Mouse (Mus musculus): ENCODE measurements around the gene Clta. TPM values are rescaled to one million over a fixed set of nuclear protein-coding genes. Genes with fewer than 3 reads are reported as not detected.
A peak's percentile ranks its signal among the peaks of the same experiment; 100 is the strongest.

Clta gene
- polyA plus RNA-seq, 1 experiment: 273 TPM

DNA sequence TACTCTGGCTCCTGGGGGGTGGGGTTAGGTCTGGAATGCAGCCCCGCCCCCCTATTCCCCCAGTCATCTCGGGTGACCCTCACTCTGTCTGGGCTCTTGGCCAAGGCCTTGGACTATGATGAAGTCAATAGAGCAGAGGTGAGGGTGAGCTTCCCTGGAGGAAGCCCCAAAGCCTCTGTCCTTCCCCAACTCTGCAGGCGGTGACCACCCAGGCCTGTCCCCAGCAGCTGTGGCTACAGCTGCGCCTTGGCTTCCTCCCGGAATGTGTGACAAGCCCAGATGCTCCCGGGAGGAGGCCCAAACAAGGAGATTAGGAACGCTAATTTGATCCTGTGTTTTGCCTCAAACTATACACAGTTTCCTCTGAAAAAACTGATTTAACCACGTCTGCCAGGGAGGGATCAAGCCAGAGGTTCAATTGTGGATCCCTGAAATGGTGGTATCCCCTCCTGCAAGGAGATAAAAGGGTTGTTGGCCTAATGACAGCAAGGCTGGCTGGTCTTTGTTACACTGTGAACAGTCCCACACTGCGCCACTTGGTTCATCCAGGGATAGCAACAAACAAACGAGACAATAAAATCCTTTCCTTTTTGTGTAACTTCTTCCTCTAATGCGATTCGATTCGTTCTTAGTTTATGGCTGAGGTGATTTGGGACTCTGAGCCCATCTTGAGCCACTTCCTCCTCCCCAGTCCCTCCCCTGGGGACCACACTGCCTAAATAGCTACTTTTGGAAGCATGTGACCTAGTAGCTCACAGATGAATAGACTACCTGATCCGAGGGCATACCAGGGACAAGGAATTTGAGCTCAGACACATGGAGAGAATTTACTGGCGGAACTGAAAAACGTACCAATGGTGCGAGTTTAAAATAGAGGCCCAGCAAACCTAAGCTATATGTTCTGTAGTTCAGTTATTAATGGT, 25.5 kb upstream of the Clta start:
- Histone ChIP-seq H3K79me2 (ENCODE audit: control insufficient read depth, insufficient read depth) (peaks cover 13% of the 10 kb centered on the region), H3K4me3 (no peak overlapping the region), H3K4me2 (ENCODE audit: low read depth) (peak overlapping the region; percentile 3), H3ac (ENCODE audit: control insufficient read depth, insufficient read length) (no peak overlapping the region), H3K27me3 (ENCODE audit: control insufficient read depth, insufficient read depth, insufficient read length) (no peaks in the 10 kb centered on the region), H3K36me3 (ENCODE audit: control insufficient read depth, insufficient read depth) (peaks cover 26% of the 10 kb centered on the region)
- peak; percentile 4 to 94 (median 91) for TF ChIP-seq MYOD1 (IDR thresholded peaks at IDR 0.05; ENCODE audit: control insufficient read depth in 1 of 3, insufficient read length in 2 of 3, low read depth in 2 of 3)
- no peak for TF ChIP-seq CEBPB (IDR thresholded peaks at IDR 0.05; ENCODE audit: insufficient read depth, poor library complexity, severe bottlenecking)
- peak; percentile 39 for TF ChIP-seq SRF (IDR thresholded peaks at IDR 0.05; ENCODE audit: control insufficient read depth, insufficient read length, low read depth)
- peak; percentile 51 to 93 (median 81) for TF ChIP-seq MYOG (IDR thresholded peaks at IDR 0.05; ENCODE audit: control insufficient read depth in 1 of 3, insufficient read depth in 1 of 3, insufficient read length in 2 of 3, low read depth in 2 of 3)
- TF ChIP-seq TCF12 (IDR thresholded peaks at IDR 0.05; ENCODE audit: insufficient read depth, poor library complexity, severe bottlenecking): peak; percentile 48
- peak; percentile 84 for TF ChIP-seq TCF3 (IDR thresholded peaks at IDR 0.05; ENCODE audit: insufficient read length, low read depth)

DNA sequence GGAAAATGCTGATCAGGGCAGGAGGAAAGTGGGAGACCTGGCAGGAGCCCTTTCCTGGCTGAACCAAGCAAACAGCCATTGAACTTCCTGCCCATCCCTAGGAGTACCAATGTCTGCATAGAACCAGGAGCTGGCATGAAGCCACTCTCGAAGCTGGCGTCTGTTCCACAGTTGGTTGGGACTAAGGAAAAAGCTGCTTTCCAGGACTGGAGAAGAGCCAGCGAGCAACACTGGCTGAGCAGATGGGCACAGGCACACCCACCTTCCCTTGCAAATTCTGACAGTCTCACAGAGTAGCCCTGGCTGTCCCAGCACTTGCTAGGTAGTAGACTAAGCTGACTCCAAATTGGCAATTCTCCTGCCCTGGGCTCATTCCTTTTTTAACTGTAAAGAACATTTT, 24.5 kb upstream of the Clta start:
- H3ac ChIP-seq (ENCODE audit: control insufficient read depth, insufficient read length): no peak overlapping the region
- peaks cover 5% of the 10 kb centered on the region for H3K79me2 ChIP-seq (ENCODE audit: control insufficient read depth, insufficient read depth)
- H3K4me2 ChIP-seq (ENCODE audit: low read depth): no peak overlapping the region
- no peaks in the 10 kb centered on the region for H3K27me3 ChIP-seq (ENCODE audit: control insufficient read depth, insufficient read depth, insufficient read length)
- H3K4me3 ChIP-seq: no peak overlapping the region
- H3K36me3 ChIP-seq (ENCODE audit: control insufficient read depth, insufficient read depth): peaks cover 25% of the 10 kb centered on the region
- TF ChIP-seq MYOD1 (IDR thresholded peaks at IDR 0.05; ENCODE audit: control insufficient read depth in 1 of 3, insufficient read length in 2 of 3, low read depth in 2 of 3) (peak in 2 of 3 experiments; percentile 9 to 20), CEBPB (IDR thresholded peaks at IDR 0.05; ENCODE audit: insufficient read depth, poor library complexity, severe bottlenecking) (no peak), POLR2A (IDR thresholded peaks at IDR 0.05; ENCODE audit: insufficient read length, low read depth) (no peak), POLR2AphosphoS2 (IDR thresholded peaks at IDR 0.05; ENCODE audit: insufficient read length, low read depth) (peak; percentile 58), MYOG (IDR thresholded peaks at IDR 0.05; ENCODE audit: control insufficient read depth in 1 of 3, insufficient read depth in 1 of 3, insufficient read length in 2 of 3, low read depth in 2 of 3) (peak in 1 of 3 experiments; percentile 65), E2F4 (IDR thresholded peaks at IDR 0.05; ENCODE audit: insufficient read depth) (no peak), MAX (IDR thresholded peaks at IDR 0.05; ENCODE audit: low read depth) (no peak)

DNA sequence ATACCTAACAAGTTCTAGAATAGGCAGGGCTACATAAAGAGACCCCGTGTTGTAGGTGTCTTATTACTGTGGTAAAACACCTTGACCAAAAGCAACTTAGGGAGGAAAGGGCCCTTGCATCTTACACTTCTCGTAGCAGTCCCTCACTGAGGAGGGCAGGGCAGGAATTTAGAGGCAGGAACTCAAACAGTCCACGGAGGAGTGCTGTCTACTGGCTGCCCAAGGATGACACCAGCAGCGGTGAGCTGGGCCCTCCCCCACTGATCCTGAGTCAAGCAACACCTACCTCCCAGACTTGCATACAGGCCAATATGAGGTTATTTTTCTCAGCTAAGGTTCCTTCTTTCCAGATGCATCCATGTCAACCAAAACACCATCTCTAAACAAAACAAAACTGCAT, 24.0 kb upstream of the Clta start:
- Histone ChIP-seq H3K79me2 (ENCODE audit: control insufficient read depth, insufficient read depth) (no peaks in the 10 kb centered on the region), H3K36me3 (ENCODE audit: control insufficient read depth, insufficient read depth) (peaks cover 20% of the 10 kb centered on the region)

DNA sequence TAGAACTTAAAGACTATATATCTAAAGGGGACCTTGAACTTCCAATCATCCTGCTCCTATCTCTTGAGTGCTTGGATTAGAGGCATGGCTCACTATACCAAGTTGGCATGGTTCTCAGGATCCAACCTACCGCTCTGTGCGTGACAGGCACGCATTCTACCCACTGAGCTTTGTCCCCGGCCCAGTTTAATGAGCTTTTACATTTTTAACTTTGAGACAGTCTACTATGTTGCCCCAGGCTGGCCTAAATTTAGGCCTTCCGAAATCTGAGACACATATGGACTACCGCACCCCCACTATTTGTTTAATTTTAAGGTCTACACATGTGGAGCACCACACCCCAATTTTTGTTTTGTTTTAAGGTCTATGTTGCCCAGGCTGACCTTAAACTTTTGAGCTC, 23.4 kb upstream of the Clta start:
- no peaks in the 10 kb centered on the region for H3K79me2 ChIP-seq (ENCODE audit: control insufficient read depth, insufficient read depth)
- H3K4me3 ChIP-seq: no peak overlapping the region
- H3K36me3 ChIP-seq (ENCODE audit: control insufficient read depth, insufficient read depth): peaks cover 19% of the 10 kb centered on the region
- TF ChIP-seq POLR2A (IDR thresholded peaks at IDR 0.05; ENCODE audit: insufficient read length, low read depth) (no peak), POLR2AphosphoS2 (IDR thresholded peaks at IDR 0.05; ENCODE audit: insufficient read length, low read depth) (peak; percentile 61)
- H3K27me3 ChIP-seq (ENCODE audit: control insufficient read depth, insufficient read depth, insufficient read length): no peaks in the 10 kb centered on the region
- no peak overlapping the region for H3K4me2 ChIP-seq (ENCODE audit: low read depth)
- no peak overlapping the region for H3ac ChIP-seq (ENCODE audit: control insufficient read depth, insufficient read length)

More for the DNA sequence above, 24.0 kb upstream of the Clta start:
- no peak overlapping the region for H3K4me2 ChIP-seq (ENCODE audit: low read depth)
- H3K27me3 ChIP-seq (ENCODE audit: control insufficient read depth, insufficient read depth, insufficient read length): no peaks in the 10 kb centered on the region
- no peak overlapping the region for H3ac ChIP-seq (ENCODE audit: control insufficient read depth, insufficient read length)
- no peak overlapping the region for H3K4me3 ChIP-seq
- TF ChIP-seq MYOD1 (IDR thresholded peaks at IDR 0.05; ENCODE audit: control insufficient read depth in 1 of 3, insufficient read length in 2 of 3, low read depth in 2 of 3) (no peak), POLR2AphosphoS2 (IDR thresholded peaks at IDR 0.05; ENCODE audit: insufficient read length, low read depth) (peak; percentile 64), TCF12 (IDR thresholded peaks at IDR 0.05; ENCODE audit: insufficient read depth, poor library complexity, severe bottlenecking) (no peak)

DNA sequence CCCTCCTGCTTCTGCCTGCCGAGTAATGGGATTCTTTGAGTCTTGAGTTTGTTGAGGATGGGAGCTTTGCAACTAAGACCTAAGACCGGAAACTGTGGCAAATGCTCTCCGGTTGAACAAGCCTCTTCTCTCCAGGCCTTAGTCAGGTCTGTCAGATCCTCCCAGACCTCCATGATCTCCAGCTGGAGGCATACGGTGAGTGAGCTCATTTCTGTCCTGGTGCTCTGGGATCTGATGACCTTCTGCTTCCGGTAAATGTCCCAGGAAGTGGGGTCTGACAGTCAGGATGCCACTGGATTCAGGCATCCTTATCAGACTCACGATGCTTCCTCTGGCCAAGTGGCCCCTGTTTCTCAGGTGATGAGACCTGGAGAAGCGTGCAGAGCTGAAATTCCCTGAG, 23.0 kb upstream of the Clta start:
- Histone ChIP-seq H3K4me2 (ENCODE audit: low read depth) (no peak overlapping the region), H3K79me2 (ENCODE audit: control insufficient read depth, insufficient read depth) (no peaks in the 10 kb centered on the region), H3ac (ENCODE audit: control insufficient read depth, insufficient read length) (no peak overlapping the region), H3K4me3 (no peak overlapping the region), H3K36me3 (ENCODE audit: control insufficient read depth, insufficient read depth) (peaks cover 19% of the 10 kb centered on the region), H3K27me3 (ENCODE audit: control insufficient read depth, insufficient read depth, insufficient read length) (no peaks in the 10 kb centered on the region)
- no peak for TF ChIP-seq MYOG (IDR thresholded peaks at IDR 0.05; ENCODE audit: control insufficient read depth in 1 of 3, insufficient read depth in 1 of 3, insufficient read length in 2 of 3, low read depth in 2 of 3)
- TF ChIP-seq TCF12 (IDR thresholded peaks at IDR 0.05; ENCODE audit: insufficient read depth, poor library complexity, severe bottlenecking): no peak
- TF ChIP-seq E2F4 (IDR thresholded peaks at IDR 0.05; ENCODE audit: insufficient read depth): no peak
- TF ChIP-seq REST (IDR thresholded peaks at IDR 0.05; ENCODE audit: insufficient read depth, insufficient read length): no peak
- no peak for TF ChIP-seq POLR2A (IDR thresholded peaks at IDR 0.05; ENCODE audit: insufficient read length, low read depth)
- TF ChIP-seq CEBPB (IDR thresholded peaks at IDR 0.05; ENCODE audit: insufficient read depth, poor library complexity, severe bottlenecking): no peak
- no peak for TF ChIP-seq MAX (IDR thresholded peaks at IDR 0.05; ENCODE audit: low read depth)
- TF ChIP-seq SRF (IDR thresholded peaks at IDR 0.05; ENCODE audit: control insufficient read depth, insufficient read length, low read depth): no peak
- no peak for TF ChIP-seq TCF3 (IDR thresholded peaks at IDR 0.05; ENCODE audit: insufficient read length, low read depth)
- no peak for TF ChIP-seq POLR2AphosphoS2 (IDR thresholded peaks at IDR 0.05; ENCODE audit: insufficient read length, low read depth)
- no peak for TF ChIP-seq MYOD1 (IDR thresholded peaks at IDR 0.05; ENCODE audit: control insufficient read depth in 1 of 3, insufficient read length in 2 of 3, low read depth in 2 of 3)
- no peak for TF ChIP-seq USF1 (IDR thresholded peaks at IDR 0.05; ENCODE audit: low read depth)
